Mouse (Mus musculus) neural tube, embryonic 11.5 days (tissue): ENCODE data around the gene Gm17387. TPM values are rescaled to one million over a fixed set of nuclear protein-coding genes. Genes with fewer than 3 reads are reported as not detected.

Experiments
- ATAC-seq: fragments of 200-750 bp; cut with Nextera tagmentation; 2 replicates; pipeline ENCODE4 v1.8.0; 2017; ENCODE audit warnings: moderate number of reproducible peaks, mild to moderate bottlenecking, moderate TSS enrichment, moderate library complexity; ENCODE audit not compliant: insufficient read depth, low FRiP score, low TSS enrichment
- DNase-seq: peaks from one replicate; pipeline ENCODE4 v3.0.0-alpha.2; 2015; ENCODE audit warnings: low spot score
- H3K27ac ChIP-seq: fragments of 300-500 bp; sonication (generic); 2 replicates; pipeline ENCODE4 v1.5.1; 2014; ENCODE audit warnings: low read depth, mild to moderate bottlenecking, low read length
- H3K27me3 ChIP-seq: fragments of 300-500 bp; sonication (generic); 2 replicates; pipeline ENCODE4 v1.6.1; 2014; ENCODE audit warnings: mild to moderate bottlenecking, low read length, mixed read lengths; ENCODE audit not compliant: control insufficient read depth, insufficient read depth
- H3K36me3 ChIP-seq: fragments of 300-500 bp; sonication (generic); 2 replicates; pipeline ENCODE4 v1.6.1; 2014; ENCODE audit warnings: mild to moderate bottlenecking, low read length, moderate library complexity, mixed read lengths; ENCODE audit not compliant: control insufficient read depth, insufficient read depth
- H3K4me1 ChIP-seq: fragments of 300-500 bp; sonication (generic); 2 replicates; pipeline ENCODE4 v1.6.1; 2014; ENCODE audit warnings: low read length, mixed read lengths; ENCODE audit not compliant: control insufficient read depth, insufficient read depth
- H3K4me2 ChIP-seq: fragments of 300-500 bp; sonication (generic); 2 replicates; pipeline ENCODE4 v1.6.1; 2014; ENCODE audit warnings: low read depth, mild to moderate bottlenecking, moderate library complexity
- H3K4me3 ChIP-seq: fragments of 300-500 bp; sonication (generic); 2 replicates; pipeline ENCODE4 v1.5.1; 2014; ENCODE audit warnings: low read depth, low read length
- H3K9ac ChIP-seq: fragments of 300-500 bp; sonication (generic); 2 replicates; pipeline ENCODE4 v1.6.1; 2014; ENCODE audit warnings: mild to moderate bottlenecking, low read length
- H3K9me3 ChIP-seq: fragments of 300-500 bp; sonication (generic); 2 replicates; pipeline ENCODE4 v1.6.1; 2016; ENCODE audit warnings: low read length; ENCODE audit not compliant: control insufficient read depth
- WGBS: fragments of 180-500 bp; shearing (Covaris S2); extraction: QIAGEN DNeasy Blood & Tissue Kit; methylation state at CpG from one replicate; pipeline ENCODE4 v1.1.7; 2014; 5-methylcytosine and 5-hydroxymethylcytosine counted together
- polyA plus RNA-seq: library from polyadenylated mRNA; unstranded; fragments of >200 nt; fragmentation: Nextera tagmentation; extraction: Ambion mirVana; gene quantifications from 2 replicates; pipeline ENCODE4 v1.2.1, GENCODE M21; 2014

Gene Gm17387
- polyA plus RNA-seq, 1 experiment from 2014 or later = not detected

DNA sequence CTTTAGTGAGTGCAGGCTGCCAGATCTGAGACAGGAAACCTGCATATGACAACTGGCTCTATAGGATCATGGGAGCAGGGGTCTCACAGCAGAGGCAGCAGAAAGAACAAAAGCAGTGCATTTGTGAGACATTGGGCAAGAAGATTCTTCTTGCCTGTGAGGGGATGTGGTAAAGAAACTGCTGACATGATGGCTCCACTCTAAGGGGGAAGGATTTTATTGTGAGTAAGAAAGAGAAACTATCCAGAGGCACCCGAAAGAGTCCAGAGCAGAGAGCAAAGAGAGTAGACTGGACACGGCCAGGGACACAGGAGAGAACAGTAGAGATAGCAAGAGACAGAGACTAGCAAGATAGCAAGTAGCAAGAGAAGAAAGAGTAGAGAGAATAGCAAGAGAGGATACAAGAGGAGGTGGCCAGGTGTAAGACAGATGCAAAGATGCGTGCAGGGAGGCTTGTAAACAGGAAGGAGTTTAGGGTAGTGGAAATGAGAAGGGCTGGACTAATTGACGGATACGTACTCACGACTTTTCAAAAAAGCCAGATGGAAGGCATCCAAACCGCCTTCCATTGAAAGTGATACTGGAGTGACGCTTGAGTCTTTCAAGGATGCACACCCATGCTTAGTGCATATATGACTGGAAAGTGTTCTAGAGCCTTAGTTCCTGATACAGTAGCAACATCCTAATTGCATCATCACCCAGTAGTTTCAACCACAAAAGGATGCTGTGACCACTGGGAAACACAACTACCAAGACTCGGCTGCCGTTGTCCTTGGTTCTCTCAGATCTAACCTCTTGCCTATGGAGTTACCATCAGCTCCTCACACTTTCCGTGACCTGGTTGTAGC, 29.9 kb upstream of the Gm17387 start:
- no peak overlapping the region for H3K27ac ChIP-seq
- DNase-seq (no peak), ATAC-seq (no peak)
- no peaks in the 10 kb centered on the region for H3K4me1 ChIP-seq
- no peaks in the 10 kb centered on the region for H3K27me3 ChIP-seq
- no peak overlapping the region for H3K4me3 ChIP-seq
- no peaks in the 10 kb centered on the region for H3K9me3 ChIP-seq
- H3K36me3 ChIP-seq = no peaks in the 10 kb centered on the region
- H3K4me2 ChIP-seq = no peak overlapping the region
- H3K9ac ChIP-seq = no peak overlapping the region
- WGBS = 93% methylated on average over 11 of the region's 11 CpGs

DNA sequence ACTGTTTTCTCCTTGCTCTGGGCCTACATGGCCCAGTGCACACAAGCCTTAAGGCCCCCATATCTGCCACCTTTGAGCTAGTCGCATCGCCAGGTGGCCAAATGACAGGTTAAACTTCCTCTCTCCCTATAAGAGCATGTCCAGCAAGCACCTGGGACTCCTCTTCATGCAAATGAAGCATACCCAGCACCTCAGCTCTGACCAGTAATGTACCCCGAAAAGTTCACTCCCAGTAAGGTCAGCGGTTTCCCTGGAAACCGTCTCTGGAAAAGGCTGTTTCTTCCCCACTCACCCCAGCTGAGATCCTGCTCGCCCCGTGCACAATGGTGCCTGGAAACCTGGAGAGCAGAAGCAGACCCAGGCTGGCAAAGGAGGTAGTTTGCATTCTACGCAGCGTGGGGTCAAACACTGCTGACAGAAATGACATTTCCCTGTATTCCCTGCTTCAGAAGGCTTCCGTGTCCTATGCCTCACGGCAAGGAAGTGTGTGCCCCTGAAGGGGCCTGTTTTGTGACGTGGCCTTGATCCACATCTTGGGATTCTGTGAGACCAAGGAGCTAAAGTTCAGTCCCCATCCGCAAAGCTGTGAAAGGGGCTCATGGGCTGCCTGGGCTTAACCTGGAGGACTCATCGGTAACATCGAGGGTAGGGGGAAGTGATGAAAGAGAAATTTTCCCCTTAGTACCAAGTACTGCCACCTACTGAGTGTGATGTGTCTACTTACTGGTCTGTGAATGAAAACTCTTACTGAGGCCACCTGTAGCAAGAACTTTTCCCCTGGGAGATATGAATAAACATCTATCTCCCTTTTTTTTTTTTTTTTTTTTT, 27.8 kb upstream of the Gm17387 start:
- no peak overlapping the region for H3K4me3 ChIP-seq
- WGBS = 81% methylated on average over 15 of the region's 15 CpGs
- DNase-seq (no peak), ATAC-seq (no peak)
- no peak overlapping the region for H3K4me2 ChIP-seq
- H3K9me3 ChIP-seq = no peaks in the 10 kb centered on the region
- no peak overlapping the region for H3K27ac ChIP-seq
- no peak overlapping the region for H3K9ac ChIP-seq
- no peaks in the 10 kb centered on the region for H3K27me3 ChIP-seq
- H3K36me3 ChIP-seq = no peaks in the 10 kb centered on the region
- H3K4me1 ChIP-seq = no peaks in the 10 kb centered on the region

DNA sequence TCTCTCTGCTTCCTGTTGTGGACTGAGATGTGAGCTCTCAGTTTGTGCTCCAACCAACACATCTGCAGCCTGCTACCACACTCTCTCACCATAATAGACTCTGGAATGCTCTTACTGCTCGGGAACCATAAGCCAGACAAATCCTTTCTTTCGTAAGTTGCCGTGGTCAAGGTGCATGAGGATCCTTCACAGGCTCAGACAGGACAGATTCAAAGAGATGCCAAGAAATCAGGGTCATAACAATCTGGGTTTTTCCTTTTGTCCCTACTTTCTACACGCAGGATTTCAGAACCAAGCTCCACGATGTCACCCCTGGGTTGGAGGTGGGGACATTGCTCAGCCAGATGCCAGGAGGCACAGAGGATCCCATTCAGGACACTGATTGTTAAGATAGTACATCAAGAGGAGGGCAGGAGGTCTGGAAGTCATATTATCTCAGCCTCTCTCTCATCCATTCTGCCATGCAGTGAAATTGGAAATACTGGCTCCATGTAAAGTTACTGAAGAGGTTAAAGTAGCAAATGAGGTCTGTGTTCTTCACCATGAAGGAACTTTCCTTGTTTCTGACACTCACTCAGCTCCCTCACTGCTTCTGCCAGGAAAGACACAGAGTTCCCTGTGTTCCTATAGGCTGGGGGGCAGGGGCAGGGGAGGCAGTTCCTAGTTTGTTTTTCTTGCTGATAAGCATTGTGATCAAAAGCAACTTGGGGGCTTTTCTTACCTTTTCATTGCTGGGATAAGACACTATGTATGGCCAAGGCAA, 25.5 kb upstream of the Gm17387 start:
- Histone ChIP-seq H3K9ac (no peak overlapping the region), H3K4me2 (no peak overlapping the region), H3K27ac (no peak overlapping the region), H3K9me3 (no peaks in the 10 kb centered on the region), H3K4me1 (peaks cover 3% of the 10 kb centered on the region), H3K36me3 (no peaks in the 10 kb centered on the region), H3K4me3 (no peak overlapping the region), H3K27me3 (no peaks in the 10 kb centered on the region)
- no peak for ATAC-seq
- no peak for DNase-seq
- whole genome bisulfite sequencing = 88% methylated on average over 5 of the region's 5 CpGs

DNA sequence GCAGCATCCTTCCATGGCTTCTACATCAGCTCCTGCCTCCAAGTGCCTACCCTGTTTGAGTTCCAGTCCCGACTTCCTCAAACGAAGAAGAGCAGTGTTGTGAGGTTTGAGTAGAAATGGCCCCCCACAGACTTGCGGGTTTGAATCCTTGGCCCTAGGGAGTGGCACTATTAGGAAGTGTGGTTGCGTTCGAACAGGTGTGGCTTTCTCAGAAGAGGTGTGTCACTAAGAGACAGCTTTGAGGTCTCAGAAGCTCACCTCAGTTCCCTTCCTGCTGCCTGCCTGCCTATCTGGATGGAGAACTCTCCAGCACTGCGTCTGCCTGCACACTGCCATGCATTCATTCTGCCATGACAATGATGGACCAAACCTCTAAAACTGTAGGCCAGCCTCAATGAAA, 22.5 kb upstream of the Gm17387 start:
- 90% methylated on average over 6 of the region's 6 CpGs for WGBS

DNA sequence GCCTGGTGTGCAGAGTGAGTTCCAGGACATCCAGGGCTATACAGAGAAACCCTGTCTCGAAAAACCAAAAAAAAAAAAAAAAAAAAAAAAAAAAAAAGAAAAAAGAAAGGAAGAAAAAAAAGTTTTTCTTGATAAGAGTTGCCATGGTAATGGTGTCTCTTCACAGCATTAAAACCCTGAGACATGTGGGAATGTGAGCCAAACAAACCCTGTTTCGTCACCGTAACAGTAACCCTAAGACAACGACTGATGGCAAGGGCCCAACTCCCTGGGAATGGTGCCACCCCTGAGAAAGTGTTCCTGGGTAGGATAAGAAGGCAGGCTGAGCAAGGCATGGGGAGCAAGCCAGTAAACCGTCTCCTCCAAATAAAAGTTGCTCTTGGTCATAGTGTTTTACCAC, 22.0 kb upstream of the Gm17387 start:
- no peak overlapping the region for H3K9ac ChIP-seq
- ATAC-seq = no peak
- no peak overlapping the region for H3K4me2 ChIP-seq
- no peaks in the 10 kb centered on the region for H3K27me3 ChIP-seq
- peaks cover 10% of the 10 kb centered on the region for H3K4me1 ChIP-seq
- 86% methylated on average over 5 of the region's 5 CpGs for WGBS
- no peaks in the 10 kb centered on the region for H3K9me3 ChIP-seq
- no peak overlapping the region for H3K4me3 ChIP-seq
- no peak overlapping the region for H3K27ac ChIP-seq
- H3K36me3 ChIP-seq = no peaks in the 10 kb centered on the region; the same call in 1 of the 2 replicates
- DNase-seq = no peak

More for the DNA sequence above, 22.5 kb upstream of the Gm17387 start:
- Histone ChIP-seq H3K27ac (no peak overlapping the region), H3K4me3 (no peak overlapping the region), H3K9ac (no peak overlapping the region), H3K27me3 (no peaks in the 10 kb centered on the region), H3K4me1 (peaks cover 10% of the 10 kb centered on the region), H3K4me2 (no peak overlapping the region), H3K9me3 (no peaks in the 10 kb centered on the region), H3K36me3 (no peaks in the 10 kb centered on the region)
- no peak for DNase-seq
- ATAC-seq = no peak

DNA sequence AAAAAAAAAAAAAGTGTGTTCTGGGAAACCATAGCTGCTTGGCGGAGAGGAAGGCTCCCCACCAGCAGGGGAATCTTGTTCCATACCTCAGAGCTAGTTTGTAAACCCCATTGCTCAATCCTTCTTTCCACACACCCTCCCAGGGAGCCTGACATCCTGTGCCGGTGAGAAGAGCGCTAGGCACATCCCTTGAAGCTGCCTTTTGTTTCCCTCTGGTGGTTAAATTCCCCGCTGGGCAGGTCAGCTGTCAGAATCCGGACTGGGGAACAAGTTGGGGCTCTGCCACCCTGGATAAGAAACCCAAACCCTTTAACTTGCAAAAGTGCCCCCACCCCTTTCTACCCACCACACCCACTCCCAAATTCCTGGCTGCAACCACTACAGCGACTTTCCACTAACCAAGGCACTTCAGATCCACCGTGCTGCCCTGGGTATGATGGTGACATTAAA, 20.6 kb upstream of the Gm17387 start:
- Histone ChIP-seq H3K27me3 (no peaks in the 10 kb centered on the region), H3K9ac (no peak overlapping the region), H3K36me3 (no peaks in the 10 kb centered on the region; the same call in 1 of the 2 replicates), H3K4me3 (no peak overlapping the region), H3K9me3 (no peaks in the 10 kb centered on the region), H3K4me2 (peak overlapping the region; percentile 30), H3K27ac (no peak overlapping the region), H3K4me1 (peaks cover 10% of the 10 kb centered on the region)
- DNase-seq (peak; percentile 20), ATAC-seq (no peak; the same call in 1 of the 2 replicates)
- WGBS = 4% methylated on average over 7 of the region's 7 CpGs

DNA sequence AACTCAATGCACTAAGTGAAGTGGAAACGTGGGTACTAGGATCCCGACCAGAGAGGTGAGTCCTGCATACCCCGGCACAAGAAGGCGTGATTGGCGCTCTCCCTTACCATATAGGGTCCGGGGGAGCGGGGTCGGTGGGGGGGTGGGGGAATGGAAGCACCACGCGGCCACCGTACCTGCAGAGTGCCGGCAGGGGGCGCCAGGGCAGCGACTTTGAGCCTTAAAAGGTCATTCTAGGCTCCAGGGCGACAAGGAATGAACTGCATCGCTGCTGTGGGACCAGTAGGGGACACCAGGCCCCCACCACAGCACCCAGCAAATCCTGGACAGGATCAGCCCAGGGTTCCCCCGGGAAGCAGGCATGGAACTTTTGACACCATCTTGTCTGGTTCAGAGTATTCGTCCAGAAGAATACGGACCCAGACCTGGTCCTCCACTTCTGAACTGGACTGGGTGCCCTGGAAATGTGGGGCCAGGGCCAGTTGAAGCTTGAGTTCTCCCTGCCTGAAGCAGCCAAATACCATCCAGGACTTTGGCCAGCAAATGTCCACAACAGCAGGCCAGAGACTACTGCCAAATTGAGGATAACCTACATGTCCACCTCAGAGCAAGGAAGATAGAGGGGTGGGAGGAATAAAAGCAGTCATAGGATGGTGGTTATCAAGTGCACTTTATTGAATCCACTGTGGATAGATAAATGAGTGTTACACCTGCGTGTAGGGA, 19.8 kb upstream of the Gm17387 start:
- Histone ChIP-seq H3K4me1 (peaks cover 10% of the 10 kb centered on the region), H3K9me3 (no peaks in the 10 kb centered on the region), H3K9ac (no peak overlapping the region), H3K4me2 (peak overlapping the region; percentile 30), H3K4me3 (no peak overlapping the region), H3K27ac (no peak overlapping the region), H3K27me3 (no peaks in the 10 kb centered on the region), H3K36me3 (no peaks in the 10 kb centered on the region; the same call in 1 of the 2 replicates)
- WGBS = 8% methylated on average over 20 of the region's 20 CpGs
- DNase-seq = peak; percentile 83
- ATAC-seq = peak; percentile 82

DNA sequence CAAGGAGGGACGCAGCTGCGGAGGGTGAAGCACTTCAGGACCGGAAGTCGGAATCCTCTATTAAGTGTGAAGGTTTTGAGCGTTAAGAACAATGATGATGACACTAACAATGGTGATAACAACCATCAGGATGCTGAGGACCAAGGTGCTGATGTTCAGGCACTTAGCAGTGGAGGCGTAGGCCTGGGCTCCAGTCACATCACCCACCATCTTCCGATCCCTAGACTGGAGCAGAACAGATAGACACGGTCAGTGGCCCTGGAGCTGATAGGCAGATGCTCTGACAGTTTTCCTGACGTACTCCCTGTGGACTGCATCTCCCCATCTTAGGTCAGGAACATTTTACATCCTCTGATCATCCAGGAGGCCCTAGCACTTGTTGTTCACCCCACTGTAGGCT, 19.3 kb upstream of the Gm17387 start:
- no peaks in the 10 kb centered on the region for H3K9me3 ChIP-seq
- WGBS = 91% methylated on average over 9 of the region's 9 CpGs
- ATAC-seq = no peak
- H3K4me1 ChIP-seq = peaks cover 10% of the 10 kb centered on the region
- no peaks in the 10 kb centered on the region; the same call in 1 of the 2 replicates for H3K36me3 ChIP-seq
- H3K4me2 ChIP-seq = no peak overlapping the region
- H3K27me3 ChIP-seq = no peaks in the 10 kb centered on the region
- H3K9ac ChIP-seq = no peak overlapping the region
- no peak overlapping the region for H3K4me3 ChIP-seq
- H3K27ac ChIP-seq = no peak overlapping the region
- DNase-seq = no peak
